Mouse (Mus musculus): Measurements from ENCODE around the gene Rab26.
A peak's percentile ranks its signal among the peaks of the same experiment; 100 is the strongest.

The Rab26 gene

DNA sequence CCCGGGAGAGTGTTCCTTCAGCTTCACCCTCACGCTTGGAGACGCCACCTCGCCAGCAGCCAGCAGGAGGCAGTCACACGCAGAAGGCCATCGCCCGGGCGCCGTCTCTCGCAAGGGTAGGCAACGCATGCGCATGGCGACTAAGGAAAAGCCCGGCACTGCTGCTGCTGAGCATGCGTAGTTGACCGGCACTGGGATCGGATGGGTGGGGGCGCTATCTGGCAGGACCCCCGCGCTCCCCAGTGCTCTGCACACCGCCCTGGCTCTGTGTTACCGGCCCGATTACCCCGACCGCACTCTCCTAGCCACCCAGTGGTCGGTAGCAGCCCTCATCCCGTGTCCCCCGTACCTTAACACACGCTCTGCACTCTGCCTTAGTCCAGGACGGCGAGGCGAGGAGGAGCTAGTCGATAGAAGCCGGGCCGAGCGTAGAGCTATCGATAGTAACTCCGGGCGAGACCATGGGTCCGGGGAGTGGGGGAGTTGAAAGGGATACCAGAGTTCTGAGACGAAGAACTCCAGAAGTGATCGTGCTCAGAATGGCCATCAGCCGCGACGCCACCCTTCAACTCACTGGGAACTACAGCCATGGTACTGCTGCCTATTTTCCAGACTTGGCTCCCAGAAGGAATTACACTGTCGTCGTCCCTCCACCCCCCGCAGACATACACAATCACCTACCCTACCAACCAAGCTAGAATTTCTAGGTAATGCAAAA is 55.2 kb downstream of the Rab26 start, which contains the start of gene Mlst8:
Gene Mlst8 (minus strand): TSS at position 416 of the 718 bp plus-strand sequence.
- peak; percentile 97 for DNase-seq (ENCODE audit: low spot score in 2 of 2)

- DNase-seq (ENCODE audit: low spot score in 2 of 2) = no peak
Observed at GRCm38 (mm10) chr17:24477985-24478600, 55.9 kb downstream of the Rab26 start.
